Mouse (Mus musculus): ENCODE data around the gene Fcgrt.
A peak's percentile ranks its signal among the peaks of the same experiment; 100 is the strongest.

Gene Fcgrt

GRCm38 (mm10) chr7:45083300-45083890 is 20.3 kb downstream of the Fcgrt start:
- DNase-seq (ENCODE audit: low spot score): no peak

DNA sequence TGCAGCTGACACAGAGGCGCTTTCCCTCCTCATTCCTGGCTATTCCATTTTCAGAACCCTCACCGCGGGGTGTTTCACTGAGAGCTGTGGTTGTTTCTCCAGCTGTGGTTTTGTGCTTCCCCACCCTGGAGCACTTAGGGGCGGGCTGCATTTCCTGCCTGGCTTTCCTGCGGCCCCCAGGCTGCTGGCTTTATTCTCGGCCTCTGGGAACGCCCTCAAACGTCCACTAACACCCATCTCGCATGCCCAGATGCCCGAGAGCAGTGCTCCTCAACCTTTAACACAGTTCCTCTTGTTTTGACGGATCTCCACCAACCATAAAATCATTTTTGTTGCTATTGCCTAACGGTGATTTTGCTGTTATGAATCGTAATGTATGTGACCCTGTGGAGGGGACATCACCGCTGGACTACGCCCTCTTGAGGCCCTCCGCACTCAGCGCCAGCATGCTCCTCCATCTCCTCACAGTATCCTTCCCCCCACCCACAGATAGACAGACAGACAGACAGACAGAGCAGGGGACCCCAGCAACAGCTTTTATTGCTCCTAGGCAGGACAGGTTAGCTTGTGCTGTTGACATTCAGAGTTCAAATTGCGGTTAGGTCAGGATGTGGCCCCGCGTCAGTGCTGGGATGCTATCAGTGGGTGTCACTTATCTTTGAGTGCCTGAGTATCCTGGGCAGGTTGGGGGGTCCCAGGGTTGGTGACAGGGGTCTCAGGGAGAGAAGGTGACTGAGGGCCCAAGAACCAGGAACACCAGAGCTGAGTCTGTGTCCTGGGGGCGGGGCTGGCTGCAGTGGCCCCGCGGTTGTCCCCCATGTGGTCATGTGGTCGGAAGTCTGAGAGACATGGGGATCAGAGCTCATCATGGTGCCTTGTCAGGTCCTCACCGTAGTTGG is 21.0 kb downstream of the Fcgrt start:
- no peak for DNase-seq (ENCODE audit: low spot score)

DNA sequence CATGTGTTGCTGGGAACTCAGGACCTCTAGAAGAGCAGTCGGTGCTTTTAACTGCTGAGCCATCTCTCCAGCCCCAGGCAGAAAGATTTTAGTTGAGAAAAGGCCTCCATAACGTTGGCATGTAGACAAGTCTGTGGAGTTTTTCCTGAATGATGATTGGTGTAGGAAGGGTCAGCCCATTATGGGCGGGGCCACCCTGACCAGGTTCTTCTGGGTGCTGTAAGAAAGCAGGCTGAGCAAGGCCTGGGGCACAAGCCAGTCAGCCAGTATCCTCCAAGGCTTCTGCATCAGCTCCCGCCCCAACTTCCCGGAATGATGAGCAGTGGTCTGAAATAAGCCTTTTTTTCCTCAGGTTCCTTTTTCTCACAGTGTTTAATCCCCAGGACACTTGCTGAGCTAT is 22.6 kb downstream of the Fcgrt start:
- no peak for DNase-seq (ENCODE audit: low spot score)

DNA sequence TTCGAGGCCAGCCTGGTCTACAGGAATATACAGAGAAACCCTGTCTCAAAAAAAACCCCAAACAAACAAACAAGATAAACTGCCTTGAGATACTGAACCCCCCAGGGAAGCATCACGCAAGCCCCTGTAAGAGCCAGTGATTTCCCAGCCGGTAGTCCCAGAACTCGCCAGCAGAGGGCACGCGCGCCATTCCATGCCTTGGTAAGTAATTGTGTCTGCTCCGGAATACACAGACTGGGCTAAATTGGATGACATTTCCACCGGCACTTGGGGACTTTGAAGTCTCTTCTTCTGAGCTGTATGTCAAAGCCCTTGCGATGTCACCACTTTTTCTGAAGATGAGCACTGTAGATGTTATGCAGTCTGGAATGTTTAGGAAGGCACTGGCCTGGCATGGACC is 23.8 kb downstream of the Fcgrt start:
- peak; percentile 89 for DNase-seq (ENCODE audit: low spot score)

GRCm38 (mm10) chr7:45078513-45078912 is 25.1 kb downstream of the Fcgrt start:
- DNase-seq (ENCODE audit: low spot score): peak; percentile 77

DNA sequence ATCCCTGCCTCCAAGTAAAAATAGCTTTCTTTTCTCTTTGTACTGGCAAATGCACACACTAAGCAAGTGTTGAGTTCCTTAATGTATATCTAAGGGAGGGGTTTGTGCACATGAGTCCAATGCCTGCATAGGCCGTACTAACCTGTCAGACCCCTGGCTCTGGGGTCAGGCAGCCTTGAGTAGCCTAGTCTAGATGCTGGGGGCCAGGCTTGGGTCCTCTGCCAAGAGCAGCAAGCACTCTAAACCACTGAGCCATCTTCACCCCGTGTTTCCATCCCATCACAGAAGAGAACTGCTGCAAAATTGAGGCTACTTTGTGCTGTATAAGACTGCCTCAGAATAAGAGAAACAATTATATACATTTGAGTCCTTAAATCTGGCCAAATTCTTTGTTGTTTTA is 25.8 kb downstream of the Fcgrt start:
- no peak for DNase-seq (ENCODE audit: low spot score)

DNA sequence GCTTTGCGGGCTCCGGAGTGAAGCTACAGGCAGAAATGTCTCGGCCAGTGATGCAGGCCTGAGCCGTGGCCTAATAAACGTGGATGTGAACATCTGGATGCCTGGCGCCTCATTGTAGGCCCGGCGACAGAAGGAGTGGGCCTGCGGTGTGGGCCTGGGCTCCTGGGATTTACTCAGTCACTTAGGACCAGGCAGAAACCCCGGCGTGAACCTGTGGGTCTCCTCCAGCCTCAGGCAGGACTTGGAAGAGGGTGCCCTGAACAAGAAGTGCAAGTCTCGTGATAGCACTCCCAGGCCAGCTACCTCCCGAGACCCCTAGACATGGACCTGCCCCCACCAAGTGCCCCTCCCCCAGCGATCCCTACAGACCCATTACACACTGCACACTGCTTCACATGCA is 26.3 kb downstream of the Fcgrt start:
- no peak for DNase-seq (ENCODE audit: low spot score)

DNA sequence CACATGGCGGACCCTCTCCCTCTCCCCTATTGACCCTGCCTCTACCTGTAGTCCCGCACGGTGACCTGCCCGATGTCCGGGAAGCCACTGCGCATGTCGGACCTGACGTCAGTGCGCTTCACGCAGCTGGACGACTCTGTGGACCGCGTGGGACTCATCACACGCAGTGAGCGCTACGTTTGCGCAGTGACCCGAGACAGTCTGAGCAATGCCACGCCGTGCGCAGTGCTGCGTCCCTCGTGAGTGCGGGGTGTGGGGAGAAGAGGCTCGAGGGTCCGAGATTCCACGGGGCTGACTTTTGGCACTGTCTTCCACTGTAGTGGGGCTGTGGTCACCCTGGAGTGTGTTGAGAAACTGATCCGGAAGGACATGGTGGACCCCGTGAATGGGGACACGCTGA is 27.1 kb downstream of the Fcgrt start:
- DNase-seq (ENCODE audit: low spot score): no peak

- DNase-seq (ENCODE audit: low spot score): peak; percentile 29
Measured at GRCm38 (mm10) chr7:45075405-45075804, 28.2 kb downstream of the Fcgrt start.

- no peak for DNase-seq (ENCODE audit: low spot score)
Measured at GRCm38 (mm10) chr7:45073949-45074348, 29.7 kb downstream of the Fcgrt start.

- no peak for DNase-seq (ENCODE audit: low spot score)
Measured at GRCm38 (mm10) chr7:45073171-45073707, 30.4 kb downstream of the Fcgrt start.

DNA sequence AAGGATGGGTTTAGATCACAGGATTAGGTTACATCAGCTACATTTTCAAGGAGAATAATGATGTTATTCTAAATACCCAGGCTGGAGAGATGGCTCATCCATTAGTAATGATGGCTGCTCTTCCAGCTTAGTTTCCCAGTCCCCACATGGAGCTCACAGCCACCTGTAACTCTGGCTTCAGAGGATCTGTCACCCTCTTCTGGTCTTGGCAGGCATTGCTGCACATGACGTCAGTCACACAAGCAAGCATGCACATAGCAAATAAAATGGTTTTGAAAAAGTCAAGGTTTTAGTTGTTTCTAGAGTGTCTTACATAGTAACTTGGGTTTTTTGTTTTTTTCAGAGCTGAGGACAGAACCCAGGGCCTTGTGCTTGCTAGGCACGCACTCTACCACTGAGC is 31.4 kb downstream of the Fcgrt start:
- DNase-seq (ENCODE audit: low spot score): no peak

GRCm38 (mm10) chr7:45069671-45070070 is 34.0 kb downstream of the Fcgrt start:
- DNase-seq (ENCODE audit: low spot score): no peak

GRCm38 (mm10) chr7:45068000-45068318 is 35.7 kb downstream of the Fcgrt start:
- no peak for DNase-seq (ENCODE audit: low spot score)

GRCm38 (mm10) chr7:45067190-45067999 is 36.3 kb downstream of the Fcgrt start:
- no peak for DNase-seq (ENCODE audit: low spot score)

- DNase-seq (ENCODE audit: low spot score): peak; percentile 97
Measured at GRCm38 (mm10) chr7:45062239-45062835, 41.3 kb downstream of the Fcgrt start, which contains the start of the genes Nosip and Prrg2. Gene Nosip (plus strand): TSS chr7:45062429. Gene Prrg2 (minus strand): TSS chr7:45062677.

DNA sequence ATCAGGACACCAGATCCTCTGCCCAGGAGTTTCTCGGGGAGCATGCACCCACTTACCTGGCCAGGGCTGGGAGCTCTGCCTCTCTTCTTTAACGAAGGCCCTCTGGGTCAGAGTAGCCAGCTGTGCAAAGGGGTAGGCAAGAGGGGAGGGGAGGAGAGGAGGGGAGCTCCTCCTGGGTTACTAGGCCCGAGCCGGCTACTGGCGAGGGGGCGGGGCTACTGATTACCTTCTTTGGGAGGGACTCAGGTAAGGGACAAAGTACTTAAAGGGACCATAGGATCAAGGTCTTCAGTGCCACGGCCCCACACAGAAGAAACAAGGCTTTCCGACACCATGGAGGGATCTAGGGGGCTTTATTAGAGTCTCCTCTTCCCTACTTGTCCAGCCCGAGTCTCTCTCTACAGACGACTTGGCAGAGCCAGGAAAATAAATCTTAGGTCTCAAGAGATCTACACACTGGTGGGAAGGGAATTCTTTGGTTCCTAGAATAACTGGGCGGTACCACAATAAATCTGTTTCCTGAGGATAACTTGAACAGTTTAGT is 42.0 kb downstream of the Fcgrt start:
- DNase-seq (ENCODE audit: low spot score): no peak

DNA sequence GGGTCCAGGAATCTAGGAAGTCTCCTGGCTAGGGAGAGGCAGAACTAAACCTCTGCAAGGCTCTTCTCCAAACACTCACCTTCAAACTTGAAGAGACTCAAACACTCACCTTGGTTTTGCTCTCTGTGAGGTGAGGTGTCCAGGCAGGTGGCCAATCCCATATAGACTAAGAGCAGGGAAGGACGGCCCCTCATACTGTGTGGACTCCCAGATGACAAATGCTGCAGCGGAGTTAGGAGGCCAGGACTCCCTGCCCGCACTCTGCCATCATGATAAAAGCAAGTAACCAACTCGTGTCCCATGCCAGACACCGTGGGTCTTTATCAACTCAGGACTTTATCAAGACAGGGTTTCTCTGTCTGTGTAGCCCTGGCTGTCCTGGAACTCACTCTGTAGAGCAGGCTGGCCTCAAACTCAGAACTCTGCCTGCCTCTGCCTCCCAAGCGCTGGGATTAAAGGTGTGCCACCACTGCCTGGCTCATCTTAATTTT is 43.0 kb downstream of the Fcgrt start:
- no peak for DNase-seq (ENCODE audit: low spot score)

GRCm38 (mm10) chr7:45058607-45059571 is 44.8 kb downstream of the Fcgrt start:
- DNase-seq (ENCODE audit: low spot score): peak; percentile 61

GRCm38 (mm10) chr7:45056972-45057348 is 46.7 kb downstream of the Fcgrt start:
- DNase-seq (ENCODE audit: low spot score): no peak
